Mouse (Mus musculus) G1E (cell line): Measurements from ENCODE around the gene Sepsecs.

Experiments
- CTCF ChIP-seq: IDR thresholded peaks from 2 replicates; pipeline ENCODE4 v1.5.1; 2012; ENCODE audit warnings: low read depth, low read length, inconsistent platforms, mixed read lengths
- GATA1 ChIP-seq: IDR thresholded peaks from 2 replicates; pipeline ENCODE4 v1.6.1; 2012; ENCODE audit warnings: borderline replicate concordance, low read length, inconsistent platforms, mixed read lengths
- POLR2AphosphoS5 ChIP-seq: IDR thresholded peaks from 2 replicates; pipeline ENCODE4 v1.6.1; 2012; ENCODE audit warnings: low read depth, low read length, inconsistent platforms; ENCODE audit not compliant: insufficient replicate concordance
- TAL1 ChIP-seq: conservative IDR thresholded peaks from 2 replicates; pipeline ENCODE4 v1.6.1; 2012; ENCODE audit warnings: low read depth, low read length, inconsistent platforms, mixed read lengths

GRCm38 (mm10) chr5:52629214-52629613 is 40.3 kb downstream of the Sepsecs start:
- no peak for TF ChIP-seq CTCF
- no peak for TF ChIP-seq TAL1
- no peak for TF ChIP-seq GATA1
- no peak for TF ChIP-seq POLR2AphosphoS5
